Mouse (Mus musculus): ENCODE data around the gene AI854703.

DNA sequence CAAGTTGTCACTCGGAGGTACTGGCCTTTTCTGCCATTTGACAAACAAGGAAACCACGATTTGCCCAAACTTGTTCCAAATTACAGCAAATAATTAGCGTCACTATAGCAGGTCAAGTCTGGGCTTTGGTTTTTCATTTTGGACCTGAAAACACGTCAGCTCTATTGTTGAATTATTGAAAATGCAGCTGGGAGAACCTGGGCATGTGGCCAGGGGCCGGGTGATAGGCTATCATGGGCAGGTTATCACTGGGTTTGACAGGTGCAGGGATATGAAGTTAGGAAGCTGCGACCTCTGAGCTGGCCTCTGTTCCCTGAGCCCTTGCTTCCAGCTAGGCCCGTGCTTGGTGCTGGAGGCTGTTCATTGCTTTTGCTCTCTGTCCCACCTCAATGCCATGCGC is 4.3 kb downstream of the AI854703 start:
- TF ChIP-seq CTCF (IDR thresholded peaks at IDR 0.05; ENCODE audit: low read depth, low read length) = no peak
- TF ChIP-seq POLR2A (IDR thresholded peaks at IDR 0.05; ENCODE audit: extremely low read depth, insufficient read depth, low read length) = no peak

All from liver, adult 2 months (tissue).